Mouse (Mus musculus) frontal cortex, postnatal 25 days (tissue): ENCODE results near the gene Olfr961.

Source experiments
- DNase-seq, 2 experiments: peaks; one replicate each; pipeline ENCODE4 v3.0.0; 2022; ENCODE audit warnings: low spot score in 2 of 2

Olfr961 gene

GRCm38 (mm10) chr9:39644785-39645184 is at the start of gene Olfr961:
Olfr961 (plus strand) TSS chr9:39645085.
- no peak for DNase-seq

GRCm38 (mm10) chr9:39602536-39603332 is 42.2 kb upstream of the Olfr961 start:
- DNase-seq = peak; percentile 3 to 6

GRCm38 (mm10) chr9:39603333-39603845 is 41.5 kb upstream of the Olfr961 start:
- no peak for DNase-seq

- peak in 1 of 2 experiments; percentile 4 for DNase-seq
These were observed 40.9 kb upstream of the Olfr961 start, which contains the start of gene AW551984 for GRCm38 (mm10) chr9:39603999-39604453. AW551984 (minus strand) TSS chr9:39604403.

GRCm38 (mm10) chr9:39608497-39608896 is 36.4 kb upstream of the Olfr961 start:
- DNase-seq = no peak

- DNase-seq = no peak
These were observed 34.5 kb upstream of the Olfr961 start, which contains the start of gene Olfr148 for GRCm38 (mm10) chr9:39610355-39610754. Olfr148 (plus strand) TSS chr9:39610655.

GRCm38 (mm10) chr9:39611953-39612352 is 32.9 kb upstream of the Olfr961 start:
- DNase-seq = peak in 1 of 2 experiments; percentile 15

- DNase-seq = no peak
These were observed 23.8 kb upstream of the Olfr961 start, which contains the start of gene Olfr960 for GRCm38 (mm10) chr9:39621073-39621472. Olfr960 (plus strand) TSS chr9:39621373.

GRCm38 (mm10) chr9:39623783-39624182 is 21.1 kb upstream of the Olfr961 start:
- no peak for DNase-seq

GRCm38 (mm10) chr9:39624711-39625110 is 20.2 kb upstream of the Olfr961 start:
- DNase-seq = no peak

- DNase-seq = no peak
These were observed 15.8 kb upstream of the Olfr961 start for GRCm38 (mm10) chr9:39629069-39629468.

- no peak for DNase-seq
These were observed 10.8 kb upstream of the Olfr961 start for GRCm38 (mm10) chr9:39633913-39634594.

- DNase-seq = no peak
These were observed 2.5 kb downstream of the Olfr961 start for GRCm38 (mm10) chr9:39647382-39647781.

GRCm38 (mm10) chr9:39654756-39655396 is 10.0 kb downstream of the Olfr961 start:
- no peak for DNase-seq

GRCm38 (mm10) chr9:39666905-39667304 is 22.0 kb downstream of the Olfr961 start, which contains the start of gene Olfr963:
Olfr963 (plus strand) TSS chr9:39667205.
- no peak for DNase-seq

GRCm38 (mm10) chr9:39669723-39670122 is 24.8 kb downstream of the Olfr961 start:
- no peak for DNase-seq

- no peak for DNase-seq
These were observed 29.9 kb downstream of the Olfr961 start for GRCm38 (mm10) chr9:39674820-39675219.

- DNase-seq = no peak
These were observed 33.7 kb downstream of the Olfr961 start for GRCm38 (mm10) chr9:39678557-39678956.

GRCm38 (mm10) chr9:39679280-39679679 is 34.4 kb downstream of the Olfr961 start:
- DNase-seq = no peak
